Mouse (Mus musculus): ENCODE data around the gene Lrrc3c.
A peak's percentile ranks its signal among the peaks of the same experiment; 100 is the strongest.

GRCm38 (mm10) chr11:98550975-98551828 is 46.9 kb upstream of the Lrrc3c start, which contains the start of gene Zpbp2:
- TF ChIP-seq CTCF (IDR thresholded peaks at IDR 0.05) (no peak), EP300 (IDR thresholded peaks at IDR 0.05; ENCODE audit: insufficient read depth, low read depth, low read length) (no peak), POLR2A (IDR thresholded peaks at IDR 0.05; ENCODE audit: insufficient read depth, low read depth, low read length) (peak; percentile 43)
